Mouse (Mus musculus): ENCODE results near the gene Chrm1. TPM values are rescaled to one million over a fixed set of nuclear protein-coding genes. Genes with fewer than 3 reads are reported as not detected.

The Chrm1 gene
- polyA plus RNA-seq (2011; ENCODE audit: insufficient read depth, insufficient read length, low replicate concordance, missing spikeins): 0.32 TPM in 1 of 2 replicates, not detected in the other

- TF ChIP-seq CTCF (IDR thresholded peaks at IDR 0.05; ENCODE audit: control insufficient read depth, insufficient read depth, low read length): no peak
- no peak for TF ChIP-seq POLR2A (IDR thresholded peaks at IDR 0.05; ENCODE audit: borderline replicate concordance, control insufficient read depth, low read depth, low read length)
- peak within 1 kb of the TSS; percentile 49 for H3K4me3 ChIP-seq (replicated peaks; ENCODE audit: control insufficient read depth, low read depth, low read length)
- peaks cover 1% of the 10 kb centered on the region; the same call in 1 of the 2 replicates for H3K4me1 ChIP-seq (ENCODE audit: control insufficient read depth, insufficient read depth, low read length)
- H3K27ac ChIP-seq (ENCODE audit: control insufficient read depth, insufficient read depth, low read depth, low read length, poor library complexity): 0 out of 2 replicates have a peak within 1 kb of the TSS, but pooled peaks have one; percentile 21
- WGBS: 54% methylated on average over 9 of the region's 9 CpGs
These were observed at the start of gene Chrm1 for GRCm38 (mm10) chr19:8663360-8663839. Gene Chrm1 (plus strand): TSS chr19:8663789.

GRCm38 (mm10) chr19:8614343-8614742 lies 49.2 kb upstream of the Chrm1 start:
- Histone ChIP-seq H3K4me1 (ENCODE audit: control insufficient read depth, insufficient read depth, low read length) (no peaks in the 10 kb centered on the region), H3K4me3 (replicated peaks; ENCODE audit: control insufficient read depth, low read depth, low read length) (no peak overlapping the region), H3K27ac (ENCODE audit: control insufficient read depth, insufficient read depth, low read depth, low read length, poor library complexity) (no peak overlapping the region)
- 66% methylated on average over 2 of the region's 2 CpGs for WGBS
- no peak for TF ChIP-seq CTCF (IDR thresholded peaks at IDR 0.05; ENCODE audit: control insufficient read depth, insufficient read depth, low read length)
- no peak for TF ChIP-seq POLR2A (IDR thresholded peaks at IDR 0.05; ENCODE audit: borderline replicate concordance, control insufficient read depth, low read depth, low read length)

- no peak overlapping the region for H3K4me3 ChIP-seq (replicated peaks; ENCODE audit: control insufficient read depth, low read depth, low read length)
- TF ChIP-seq POLR2A (IDR thresholded peaks at IDR 0.05; ENCODE audit: borderline replicate concordance, control insufficient read depth, low read depth, low read length): no peak
- TF ChIP-seq CTCF (IDR thresholded peaks at IDR 0.05; ENCODE audit: control insufficient read depth, insufficient read depth, low read length): no peak
- no peak overlapping the region for H3K27ac ChIP-seq (ENCODE audit: control insufficient read depth, insufficient read depth, low read depth, low read length, poor library complexity)
- H3K4me1 ChIP-seq (ENCODE audit: control insufficient read depth, insufficient read depth, low read length): no peaks in the 10 kb centered on the region
- whole genome bisulfite sequencing: 32% methylated on average over 4 of the region's 4 CpGs
These were observed 47.3 kb upstream of the Chrm1 start for GRCm38 (mm10) chr19:8616314-8616713.

- no peak for TF ChIP-seq CTCF (IDR thresholded peaks at IDR 0.05; ENCODE audit: control insufficient read depth, insufficient read depth, low read length)
- no peak for TF ChIP-seq POLR2A (IDR thresholded peaks at IDR 0.05; ENCODE audit: borderline replicate concordance, control insufficient read depth, low read depth, low read length)
- Histone ChIP-seq H3K27ac (ENCODE audit: control insufficient read depth, insufficient read depth, low read depth, low read length, poor library complexity) (no peak within 1 kb of the TSS), H3K4me1 (ENCODE audit: control insufficient read depth, insufficient read depth, low read length) (no peaks in the 10 kb centered on the region), H3K4me3 (replicated peaks; ENCODE audit: control insufficient read depth, low read depth, low read length) (no peak within 1 kb of the TSS)
- WGBS: 80% methylated on average over 7 of the region's 7 CpGs
These were observed 45.7 kb upstream of the Chrm1 start, which contains the start of gene Slc22a6 for GRCm38 (mm10) chr19:8617904-8618303. Gene Slc22a6 (plus strand): TSS chr19:8618039.

- TF ChIP-seq POLR2A (IDR thresholded peaks at IDR 0.05; ENCODE audit: borderline replicate concordance, control insufficient read depth, low read depth, low read length): no peak
- TF ChIP-seq CTCF (IDR thresholded peaks at IDR 0.05; ENCODE audit: control insufficient read depth, insufficient read depth, low read length): no peak
- Histone ChIP-seq H3K4me3 (replicated peaks; ENCODE audit: control insufficient read depth, low read depth, low read length) (no peak overlapping the region), H3K27ac (ENCODE audit: control insufficient read depth, insufficient read depth, low read depth, low read length, poor library complexity) (no peak overlapping the region), H3K4me1 (ENCODE audit: control insufficient read depth, insufficient read depth, low read length) (no peaks in the 10 kb centered on the region)
- WGBS: 85% methylated on average over 7 of the region's 7 CpGs
These were observed 42.5 kb upstream of the Chrm1 start for GRCm38 (mm10) chr19:8621098-8621497.

GRCm38 (mm10) chr19:8630249-8630648 lies 33.3 kb upstream of the Chrm1 start:
- no peak overlapping the region for H3K4me3 ChIP-seq (replicated peaks; ENCODE audit: control insufficient read depth, low read depth, low read length)
- TF ChIP-seq CTCF (IDR thresholded peaks at IDR 0.05; ENCODE audit: control insufficient read depth, insufficient read depth, low read length) (no peak), POLR2A (IDR thresholded peaks at IDR 0.05; ENCODE audit: borderline replicate concordance, control insufficient read depth, low read depth, low read length) (no peak)
- 68% methylated on average over 2 of the region's 2 CpGs for WGBS
- no peak overlapping the region for H3K27ac ChIP-seq (ENCODE audit: control insufficient read depth, insufficient read depth, low read depth, low read length, poor library complexity)
- no peaks in the 10 kb centered on the region for H3K4me1 ChIP-seq (ENCODE audit: control insufficient read depth, insufficient read depth, low read length)

- 54% methylated on average over 6 of the region's 6 CpGs for WGBS
- Histone ChIP-seq H3K4me1 (ENCODE audit: control insufficient read depth, insufficient read depth, low read length) (no peaks in the 10 kb centered on the region), H3K27ac (ENCODE audit: control insufficient read depth, insufficient read depth, low read depth, low read length, poor library complexity) (no peak overlapping the region), H3K4me3 (replicated peaks; ENCODE audit: control insufficient read depth, low read depth, low read length) (no peak overlapping the region)
- TF ChIP-seq POLR2A (IDR thresholded peaks at IDR 0.05; ENCODE audit: borderline replicate concordance, control insufficient read depth, low read depth, low read length) (no peak), CTCF (IDR thresholded peaks at IDR 0.05; ENCODE audit: control insufficient read depth, insufficient read depth, low read length) (no peak)
These were observed 32.8 kb upstream of the Chrm1 start for GRCm38 (mm10) chr19:8630826-8631225.

GRCm38 (mm10) chr19:8632029-8632428 lies 31.6 kb upstream of the Chrm1 start:
- H3K4me3 ChIP-seq (replicated peaks; ENCODE audit: control insufficient read depth, low read depth, low read length): no peak overlapping the region
- H3K27ac ChIP-seq (ENCODE audit: control insufficient read depth, insufficient read depth, low read depth, low read length, poor library complexity): no peak overlapping the region
- 56% methylated on average over 1 of the region's 1 CpGs for WGBS
- no peaks in the 10 kb centered on the region for H3K4me1 ChIP-seq (ENCODE audit: control insufficient read depth, insufficient read depth, low read length)
- TF ChIP-seq CTCF (IDR thresholded peaks at IDR 0.05; ENCODE audit: control insufficient read depth, insufficient read depth, low read length) (no peak), POLR2A (IDR thresholded peaks at IDR 0.05; ENCODE audit: borderline replicate concordance, control insufficient read depth, low read depth, low read length) (no peak)

- Histone ChIP-seq H3K4me3 (replicated peaks; ENCODE audit: control insufficient read depth, low read depth, low read length) (no peak overlapping the region), H3K27ac (ENCODE audit: control insufficient read depth, insufficient read depth, low read depth, low read length, poor library complexity) (no peak overlapping the region), H3K4me1 (ENCODE audit: control insufficient read depth, insufficient read depth, low read length) (peaks cover under 1% of the 10 kb centered on the region; the same call in 1 of the 2 replicates)
- no peak for TF ChIP-seq CTCF (IDR thresholded peaks at IDR 0.05; ENCODE audit: control insufficient read depth, insufficient read depth, low read length)
- no peak for TF ChIP-seq POLR2A (IDR thresholded peaks at IDR 0.05; ENCODE audit: borderline replicate concordance, control insufficient read depth, low read depth, low read length)
- 4% methylated on average over 5 of the region's 5 CpGs for WGBS
These were observed 21.5 kb upstream of the Chrm1 start for GRCm38 (mm10) chr19:8642086-8642485.
